Mouse (Mus musculus) bone marrow macrophage, adult 2 months (primary cell): Measurements from ENCODE around the gene Gdnf. TPM values are rescaled to one million over a fixed set of nuclear protein-coding genes. Genes with fewer than 3 reads are reported as not detected.

Source experiments
- H3K27ac ChIP-seq: 2 replicates; pipeline ENCODE4 v1.5.1; 2012; ENCODE audit warnings: low read depth, low read length; ENCODE audit not compliant: insufficient read depth
- H3K4me1 ChIP-seq: 2 replicates; pipeline ENCODE4 v1.6.1; 2012; ENCODE audit warnings: low read length; ENCODE audit not compliant: control insufficient read depth, insufficient read depth
- H3K4me3 ChIP-seq: 2 replicates; pipeline ENCODE4 v1.5.1; 2012; ENCODE audit warnings: mild to moderate bottlenecking, low read length, moderate library complexity; ENCODE audit not compliant: insufficient read depth
- CTCF ChIP-seq: IDR thresholded peaks from 2 replicates; pipeline ENCODE4 v1.5.1; 2012; ENCODE audit warnings: low read depth, mild to moderate bottlenecking, low read length, moderate library complexity
- POLR2A ChIP-seq: IDR thresholded peaks from 2 replicates; pipeline ENCODE4 v1.6.1; 2012; ENCODE audit warnings: mild to moderate bottlenecking, low read depth, low read length, borderline replicate concordance
- polyA plus RNA-seq: library from polyadenylated mRNA; stranded (reverse); fragments of >200 nt; gene quantifications from 2 replicates; pipeline ENCODE4 v1.2.4, GENCODE M21; 2012; ENCODE audit not compliant: missing spikeins, insufficient read depth, insufficient read length

The Gdnf gene
- polyA plus RNA-seq, 1 experiment, result not detected

DNA sequence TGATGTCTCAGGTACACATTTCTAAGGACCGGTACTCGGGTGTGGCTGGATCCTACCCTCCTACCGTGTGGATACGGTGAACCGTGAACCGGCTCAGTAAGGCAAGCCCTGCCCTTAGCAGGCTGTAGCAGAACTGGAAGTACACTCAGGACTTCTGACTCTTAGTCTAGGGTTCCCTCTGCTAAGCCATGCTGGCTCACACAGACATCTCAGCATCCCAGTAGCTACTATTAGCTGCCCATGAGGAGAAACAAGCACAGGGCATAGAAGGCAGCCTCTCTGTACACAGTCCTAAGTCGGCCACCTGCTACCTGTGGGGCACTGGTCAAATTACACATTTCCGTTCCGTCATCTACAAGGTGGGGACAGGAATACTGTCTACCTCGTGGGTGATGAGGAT lies 68.2 kb downstream of the Gdnf start:
- peaks cover 32% of the 10 kb centered on the region for H3K4me1 ChIP-seq
- H3K27ac ChIP-seq, result peak overlapping the region; percentile 67
- TF ChIP-seq POLR2A, result no peak
- no peak for TF ChIP-seq CTCF
- H3K4me3 ChIP-seq, result no peak overlapping the region

- TF ChIP-seq POLR2A, result no peak
- no peak for TF ChIP-seq CTCF
These were observed 69.3 kb downstream of the Gdnf start for GRCm38 (mm10) chr15:7879956-7880355.

GRCm38 (mm10) chr15:7884181-7884580 lies 73.5 kb downstream of the Gdnf start:
- Histone ChIP-seq H3K27ac (no peak overlapping the region), H3K4me1 (peaks cover 2% of the 10 kb centered on the region), H3K4me3 (no peak overlapping the region)
- TF ChIP-seq POLR2A, result no peak
- no peak for TF ChIP-seq CTCF

More at GRCm38 (mm10) chr15:7879956-7880355, 69.3 kb downstream of the Gdnf start:
- peaks cover 32% of the 10 kb centered on the region for H3K4me1 ChIP-seq
- no peak overlapping the region for H3K4me3 ChIP-seq
- H3K27ac ChIP-seq, result no peak overlapping the region

DNA sequence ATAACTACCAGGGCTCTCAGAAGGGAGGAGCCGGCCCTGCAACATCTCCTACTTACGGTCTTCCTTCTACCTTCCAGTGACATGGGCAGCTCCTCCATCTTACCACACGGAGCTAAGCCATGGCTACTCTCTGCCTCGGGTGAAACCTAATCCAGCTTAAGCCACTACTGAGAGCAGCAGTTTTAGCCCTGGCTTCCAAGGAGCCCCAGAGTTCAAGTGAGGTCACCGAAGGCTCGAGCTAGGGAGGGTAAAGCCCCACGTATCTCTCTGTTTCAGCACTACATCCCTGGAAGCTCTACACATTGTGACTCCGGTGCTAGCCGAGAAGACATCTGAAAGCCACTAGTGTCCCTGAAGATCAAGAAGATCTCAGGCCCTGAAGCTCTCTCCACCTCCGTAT lies 74.5 kb downstream of the Gdnf start:
- Histone ChIP-seq H3K27ac (no peak overlapping the region), H3K4me1 (peaks cover 5% of the 10 kb centered on the region; the same call in 1 of the 2 replicates), H3K4me3 (no peak overlapping the region)
- TF ChIP-seq POLR2A, result no peak
- TF ChIP-seq CTCF, result no peak

GRCm38 (mm10) chr15:7886591-7886990 lies 75.9 kb downstream of the Gdnf start:
- Histone ChIP-seq H3K27ac (no peak overlapping the region), H3K4me1 (peaks cover 7% of the 10 kb centered on the region), H3K4me3 (no peak overlapping the region)
- no peak for TF ChIP-seq CTCF
